Mouse (Mus musculus): ENCODE results near the gene Gm3002. TPM values are rescaled to one million over a fixed set of nuclear protein-coding genes. Genes with fewer than 3 reads are reported as not detected.

The Gm3002 gene
- polyA plus RNA-seq (2015; fragmentation: Nextera tagmentation; extraction: Ambion mirVana): 4.1 and 6.6 TPM in 2 replicates

DNA sequence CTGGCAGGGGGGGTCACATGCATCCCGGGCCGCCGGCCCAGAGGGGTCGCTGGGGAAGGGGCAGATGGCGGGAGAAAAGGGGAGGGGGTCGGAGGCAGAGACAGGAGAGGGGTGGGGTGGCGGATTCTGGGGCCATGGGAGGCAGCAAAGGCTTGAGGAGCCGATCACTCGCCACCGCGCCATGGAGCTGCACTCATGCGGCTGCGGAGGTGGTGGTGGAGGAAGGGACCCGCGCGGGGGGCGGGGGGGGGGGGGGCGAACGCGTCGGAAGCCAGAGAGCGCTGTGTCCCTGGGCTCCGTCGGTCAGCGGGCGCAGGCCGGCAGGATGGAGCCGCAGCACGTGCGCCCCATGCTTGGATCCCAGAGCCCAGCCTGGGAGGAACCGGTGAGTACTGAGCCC is at the start of gene Gm3002:
Gm3002 (plus strand) TSS at position 301 of the 400 bp plus-strand sequence.

DNA sequence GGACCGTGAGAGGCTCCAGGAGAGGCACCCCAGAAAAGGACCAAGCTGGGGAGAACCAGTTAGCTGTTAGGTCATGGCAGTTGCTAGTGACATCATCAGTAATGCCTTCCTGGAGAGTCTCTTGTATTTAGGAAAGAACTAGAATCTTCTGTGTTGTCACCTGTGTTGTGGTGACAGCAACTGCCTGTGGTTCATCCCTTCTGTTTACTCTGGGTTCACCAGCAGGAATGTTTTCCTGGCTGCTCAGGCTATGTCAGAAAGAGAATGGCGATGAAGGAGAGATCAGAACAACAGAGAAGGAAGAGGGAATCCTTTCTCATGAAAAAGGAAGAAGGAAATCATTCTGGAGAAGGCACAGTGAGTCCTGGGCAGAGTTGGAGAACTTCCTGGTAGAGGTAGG is 36.1 kb downstream of the Gm3002 start, which contains the start of gene Gm3033:
Gm3033 (plus strand) TSS at position 301 of the 400 bp plus-strand sequence.

DNA sequence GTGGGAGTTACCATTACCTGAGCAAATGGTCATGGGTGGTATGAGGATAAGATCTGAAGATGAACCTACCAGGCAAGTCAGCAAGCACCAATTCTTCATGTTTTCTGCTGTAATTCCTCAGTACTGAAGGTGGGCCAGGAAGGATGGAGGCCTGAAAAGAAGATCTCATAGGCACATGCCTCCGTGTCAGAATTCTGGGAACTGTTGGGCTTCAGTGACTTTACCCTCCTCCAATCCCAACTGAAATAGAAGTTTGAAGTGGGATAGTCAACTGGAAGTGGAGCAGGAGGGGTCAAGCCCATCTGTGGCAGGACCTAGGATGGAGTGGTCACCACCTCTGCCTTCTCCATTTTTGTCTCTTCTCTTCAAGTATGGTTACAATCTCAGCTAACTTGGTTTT is 74.0 kb downstream of the Gm3002 start, which contains the start of gene Gm2916:
Gm2916 (plus strand) TSS at position 301 of the 400 bp plus-strand sequence.

DNA sequence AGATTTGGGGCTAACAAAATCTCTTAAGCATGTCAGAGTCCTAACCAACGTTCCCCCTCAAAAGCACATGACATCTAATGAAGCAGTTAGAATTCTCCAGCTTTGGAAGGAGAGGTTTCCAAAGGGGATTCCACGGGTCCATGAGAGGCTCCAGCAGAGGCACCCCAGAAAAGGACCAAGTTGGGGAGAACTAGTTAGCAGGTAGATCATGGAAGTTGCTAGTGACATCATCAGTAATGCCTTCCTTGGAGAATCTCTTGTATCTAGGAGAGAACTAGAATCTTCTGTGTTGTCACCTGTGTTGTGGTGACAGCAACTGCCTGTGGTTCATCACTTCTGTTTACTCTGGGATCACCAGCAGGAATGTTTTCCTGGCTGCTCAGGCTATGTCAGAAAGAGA is 121.6 kb downstream of the Gm3002 start, which contains the start of gene Gm3029:
Gm3029 (plus strand) TSS at position 301 of the 400 bp plus-strand sequence.

DNA sequence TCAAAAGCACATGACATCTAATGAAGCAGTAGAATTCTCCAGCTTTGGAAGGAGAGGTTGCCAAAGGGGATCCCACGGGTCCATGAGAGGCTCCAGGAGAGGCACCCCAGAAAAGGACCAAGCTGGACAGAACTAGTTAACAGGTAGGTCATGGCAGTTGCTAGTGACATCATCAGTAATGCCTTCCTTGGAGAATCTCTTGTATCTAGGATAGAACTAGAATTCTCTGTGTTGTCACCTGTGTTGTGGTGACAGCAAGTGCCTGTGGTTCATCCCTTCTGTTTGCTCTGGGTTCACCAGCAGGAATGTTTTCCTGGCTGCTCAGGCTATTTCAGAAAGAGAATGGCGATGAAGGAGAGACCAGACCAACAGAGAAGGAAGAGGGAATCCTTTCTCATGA is 153.4 kb downstream of the Gm3002 start, which contains the start of gene Gm3095:
Gm3095 (plus strand) TSS at position 301 of the 400 bp plus-strand sequence.

DNA sequence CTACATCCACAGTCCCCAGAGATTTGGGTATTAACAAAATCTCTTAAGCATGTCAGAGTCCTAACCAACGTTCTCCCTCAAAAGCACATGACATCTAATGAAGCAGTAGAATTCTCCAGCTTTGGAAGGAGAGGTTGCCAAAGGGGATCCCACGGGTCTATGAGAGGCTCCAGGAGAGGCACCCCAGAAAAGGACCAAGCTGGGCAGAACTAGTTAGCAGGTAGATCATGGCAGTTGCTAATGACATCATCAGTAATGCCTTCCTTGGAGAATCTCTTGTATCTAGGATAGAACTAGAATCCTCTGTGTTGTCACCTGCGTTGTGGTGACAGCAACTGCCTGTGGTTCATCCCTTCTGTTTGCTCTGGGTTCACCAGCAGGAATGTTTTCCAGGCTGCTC is 188.2 kb downstream of the Gm3002 start, which contains the start of gene Gm3099:
Gm3099 (plus strand) TSS at position 301 of the 400 bp plus-strand sequence.

Other genes with a start within 250 kb of the Gm3002 start
- not detected in 2 replicates for gene Gm3012, start 175.6 kb upstream of the Gm3002 start, polyA plus RNA-seq (2015; fragmentation: Nextera tagmentation; extraction: Ambion mirVana)
- 19.3 and 21.4 TPM in 2 replicates for gene Gm3020, start 158.0 kb upstream of the Gm3002 start, polyA plus RNA-seq (2015; fragmentation: Nextera tagmentation; extraction: Ambion mirVana)
- not detected in 2 replicates for gene Gm3043, start 121.3 kb upstream of the Gm3002 start, polyA plus RNA-seq (2015; fragmentation: Nextera tagmentation; extraction: Ambion mirVana)
- gene Gm3033, start 36.2 kb downstream of the Gm3002 start, polyA plus RNA-seq (2015; fragmentation: Nextera tagmentation; extraction: Ambion mirVana): not detected in 2 replicates
- gene Gm2916, start 74.1 kb downstream of the Gm3002 start, polyA plus RNA-seq (2015; fragmentation: Nextera tagmentation; extraction: Ambion mirVana): not detected in 2 replicates
- not detected in 2 replicates for gene Gm3029, start 121.7 kb downstream of the Gm3002 start, polyA plus RNA-seq (2015; fragmentation: Nextera tagmentation; extraction: Ambion mirVana)
- gene Gm3095, start 153.5 kb downstream of the Gm3002 start, polyA plus RNA-seq (2015; fragmentation: Nextera tagmentation; extraction: Ambion mirVana): 1.6 and 2.2 TPM in 2 replicates
- not detected in 2 replicates for gene Gm3099, start 188.3 kb downstream of the Gm3002 start, polyA plus RNA-seq (2015; fragmentation: Nextera tagmentation; extraction: Ambion mirVana)
- gene Gm5796, start 213.9 kb downstream of the Gm3002 start, polyA plus RNA-seq (2015; fragmentation: Nextera tagmentation; extraction: Ambion mirVana): 2.2 and 4.6 TPM in 2 replicates

Measured in neural tube, postnatal 0 days (tissue).